In the genomic region with DNA sequence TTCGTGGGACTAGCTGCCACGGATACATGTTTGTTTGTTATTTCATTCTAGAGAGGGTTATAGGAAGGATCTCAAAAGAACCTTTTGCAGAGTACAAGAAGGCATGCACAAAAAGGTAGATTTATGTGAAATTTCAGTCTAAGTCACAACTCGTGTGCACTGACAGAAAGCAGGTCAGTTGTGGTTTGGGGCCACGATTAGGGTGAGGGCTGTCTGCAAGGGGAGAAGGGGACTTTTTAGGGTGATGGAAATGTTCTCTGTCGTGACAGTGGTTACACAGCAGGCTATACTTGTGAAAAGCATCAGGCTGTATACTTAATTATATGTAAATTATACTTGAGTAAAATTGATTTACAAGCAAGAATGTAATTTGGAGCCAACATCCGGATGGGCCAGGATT, we compare ENCODE assay signal across 23 mouse cellular contexts. TPM values are rescaled to one million over a fixed set of nuclear protein-coding genes. Genes with fewer than 3 reads are reported as not detected.
A peak's percentile ranks its signal among the peaks of the same experiment; 100 is the strongest.
DNase-seq lines count a peak whose midpoint lies in the region; ATAC-seq and TF ChIP-seq lines count a peak whose summit lies in the region.
"Had no signal": no experiment of that assay in that cellular context is flagged by ENCODE, and none has a peak within 500 bp of the region (broad histone marks: within the 10 kb centered on the region; RNA-seq: fewer than 3 reads in every experiment).

No protein-coding gene starts in this region.

- no peak for ATAC-seq in kidney, postnatal 0 days (replicated peaks; ENCODE audit: low FRiP score, low read depth)
- ATAC-seq in inflammation-experienced regulatory T-cells, adult 6 months = peak; percentile 41
- ATAC-seq in stomach, postnatal 0 days (ENCODE audit: low FRiP score, low TSS enrichment) = no peak
- ATAC-seq in granulocyte monocyte progenitor cell, adult 5-6 weeks (replicated peaks; ENCODE audit: poor library complexity, severe bottlenecking) = no peak

- H3K27ac ChIP-seq in kidney, postnatal 0 days = peak overlapping the region; percentile 63
- peak overlapping the region; percentile 81 for H3K27ac ChIP-seq in stomach, postnatal 0 days (replicated peaks)
- H3K27ac ChIP-seq: hindbrain, embryonic 13.5 days; limb, embryonic 13.5 days; liver, embryonic 14.5 days; lung, embryonic 15.5 days; midbrain, embryonic 12.5 days; neural tube, embryonic 13.5 days had no signal

- intact Hi-C loops in heart, postnatal 36 days (cut with DNase I) = loop anchor here (2.0 kb wide), 1 partner anchor 55 kb away; no protein-coding TSS in a partner anchor

- WGBS in kidney, postnatal 0 days = 42% methylated on average over 6 of the region's 6 CpGs
- WGBS in stomach, postnatal 0 days = 40% methylated on average over 6 of the region's 6 CpGs

- TF ChIP-seq CTCF in kidney, postnatal 0 days (IDR thresholded peaks at IDR 0.05; ENCODE audit: low read depth) = no peak
- no peak for TF ChIP-seq CTCF in stomach, postnatal 0 days (IDR thresholded peaks at IDR 0.05; ENCODE audit: low read depth)

- H3K27me3 ChIP-seq in kidney, postnatal 0 days (ENCODE audit: insufficient read depth, low read length) = no peaks in the 10 kb centered on the region
- H3K27me3 ChIP-seq in stomach, postnatal 0 days (ENCODE audit: control insufficient read depth, insufficient read depth, low read length) = no peaks in the 10 kb centered on the region
- H3K27me3 ChIP-seq: hindbrain, embryonic 13.5 days; limb, embryonic 13.5 days; lung, embryonic 15.5 days; midbrain, embryonic 12.5 days; neural tube, embryonic 13.5 days had no signal

- DNase-seq in heart, adult 11 months = peak; percentile 72
- no peak for DNase-seq in heart, postnatal 36 days
- peak; percentile 70 for DNase-seq in kidney, postnatal 0 days (ENCODE audit: low spot score)
- DNase-seq in kidney, adult 8-10 months = no peak
- DNase-seq in stomach, postnatal 0 days (ENCODE audit: low spot score) = no peak
- DNase-seq in retina, embryonic 14.5 days (ENCODE audit: low spot score) = no peak
- DNase-seq: cerebellum, adult 8-10 months; layer of hippocampus, postnatal 36 days; right cerebral cortex, postnatal 25 days had no signal

- H3K4me2 ChIP-seq in kidney, postnatal 0 days (ENCODE audit: low read length) = no peak overlapping the region
- no peak overlapping the region for H3K4me2 ChIP-seq in stomach, postnatal 0 days (replicated peaks; ENCODE audit: low read depth)
- H3K4me2 ChIP-seq: hindbrain, embryonic 13.5 days; limb, embryonic 13.5 days; lung, embryonic 15.5 days; midbrain, embryonic 12.5 days; neural tube, embryonic 13.5 days had no signal

- H3K9ac ChIP-seq in kidney, postnatal 0 days (ENCODE audit: low read depth, low read length) = no peak overlapping the region
- no peak overlapping the region for H3K9ac ChIP-seq in stomach, postnatal 0 days (ENCODE audit: low read length)
- H3K9ac ChIP-seq: hindbrain, embryonic 13.5 days; limb, embryonic 13.5 days; liver, embryonic 14.5 days; lung, embryonic 15.5 days; midbrain, embryonic 12.5 days; neural tube, embryonic 13.5 days had no signal

- no peaks in the 10 kb centered on the region for H3K4me1 ChIP-seq in kidney, postnatal 0 days (replicated peaks; ENCODE audit: insufficient read depth, low read length)
- H3K4me1 ChIP-seq in stomach, postnatal 0 days (replicated peaks; ENCODE audit: control insufficient read depth, insufficient read depth) = 0 out of 2 replicates have a peak, but pooled peaks cover 3% of the 10 kb centered on the region
- H3K4me1 ChIP-seq: limb, embryonic 13.5 days; lung, embryonic 15.5 days; midbrain, embryonic 12.5 days had no signal

- no peak for TF ChIP-seq EP300 in stomach, postnatal 0 days (optimal IDR thresholded peaks at IDR 0.05)

- no peaks in the 10 kb centered on the region for H3K9me3 ChIP-seq in kidney, postnatal 0 days (replicated peaks; ENCODE audit: low read length)
- no peaks in the 10 kb centered on the region for H3K9me3 ChIP-seq in stomach, postnatal 0 days (ENCODE audit: control insufficient read depth, low read length)
- H3K9me3 ChIP-seq: embryonic facial prominence, embryonic 10.5 days; heart, embryonic 10.5 days; hindbrain, embryonic 13.5 days; limb, embryonic 13.5 days; lung, embryonic 15.5 days; midbrain, embryonic 12.5 days; neural tube, embryonic 13.5 days had no signal

- H3K4me3 ChIP-seq in kidney, postnatal 0 days (replicated peaks; ENCODE audit: low read depth, low read length) = no peak overlapping the region
- H3K4me3 ChIP-seq in stomach, postnatal 0 days (ENCODE audit: low read depth, low read length) = no peak overlapping the region
- H3K4me3 ChIP-seq: embryonic facial prominence, embryonic 10.5 days; heart, embryonic 10.5 days; hindbrain, embryonic 13.5 days; limb, embryonic 13.5 days; lung, embryonic 15.5 days; midbrain, embryonic 12.5 days; neural tube, embryonic 13.5 days had no signal

- H3K36me3 ChIP-seq in kidney, postnatal 0 days (ENCODE audit: insufficient read depth, low read length) = no peaks in the 10 kb centered on the region
- no peaks in the 10 kb centered on the region for H3K36me3 ChIP-seq in stomach, postnatal 0 days (ENCODE audit: control insufficient read depth, insufficient read depth, low read length)
- H3K36me3 ChIP-seq: embryonic facial prominence, embryonic 10.5 days; heart, embryonic 10.5 days; hindbrain, embryonic 13.5 days; limb, embryonic 13.5 days; lung, embryonic 15.5 days; midbrain, embryonic 12.5 days; neural tube, embryonic 13.5 days had no signal

RNA-seq across cellular contexts. Expression of a gene that starts 30.6 kb away (rescaled TPM):
- under 1 TPM in 1 of 2 experiments, not detected in 1; 0.56 TPM for total RNA-seq in heart, postnatal 36 days (2021)
- polyA plus RNA-seq in kidney, postnatal 0 days (2015; fragmentation: Nextera tagmentation; extraction: Ambion mirVana) = 0.15 and 0.24 TPM in 2 replicates
- polyA plus RNA-seq in inflammation-experienced regulatory T-cells, adult 6 months (2017; shearing (Covaris generic)) = 1 to 10 TPM; 1.2 to 2.8 (median 1.8) TPM
- polyA plus RNA-seq in stomach, postnatal 0 days (2015; fragmentation: Nextera tagmentation; extraction: Ambion mirVana) = 1.1 and 1.7 TPM in 2 replicates
- not detected in 2 replicates for total RNA-seq in granulocyte monocyte progenitor cell, adult 5-6 weeks (2014; fragmentation: Nextera tagmentation)
- total RNA-seq in granulocyte monocyte progenitor cell, adult 5-6 weeks (2017) = not detected in 2 replicates
- total RNA-seq: common myeloid progenitor, adult 5-6 weeks had no signal
- polyA plus RNA-seq: adrenal gland, adult 2 months; forebrain, embryonic 11.5 days; heart, embryonic 10.5 days; kidney, embryonic 14.5 days; liver, embryonic 14.5 days had no signal

RNA-seq across cellular contexts. Expression of a gene that starts 52.3 kb away (rescaled TPM):
- 10 to 100 TPM; 32.9 to 35.9 TPM for total RNA-seq in heart, postnatal 36 days (2021)
- polyA plus RNA-seq in kidney, postnatal 0 days (2015; fragmentation: Nextera tagmentation; extraction: Ambion mirVana) = 9.0 and 9.2 TPM in 2 replicates
- 10 to 100 TPM in 2 of 3 experiments, 1 to 10 TPM in 1; 7.5 to 15.1 (median 13.0) TPM for polyA plus RNA-seq in inflammation-experienced regulatory T-cells, adult 6 months (2017; shearing (Covaris generic))
- polyA plus RNA-seq in stomach, postnatal 0 days (2015; fragmentation: Nextera tagmentation; extraction: Ambion mirVana) = 6.1 and 6.8 TPM in 2 replicates
- total RNA-seq in granulocyte monocyte progenitor cell, adult 5-6 weeks (2014; fragmentation: Nextera tagmentation) = 30.8 and 35.4 TPM in 2 replicates
- total RNA-seq in granulocyte monocyte progenitor cell, adult 5-6 weeks (2017) = 12.9 and 13.4 TPM in 2 replicates

Comparison
In these comparisons a context has a peak if more than half of its experiments do, and no peak if none do; other contexts are left out.
1. DNase-seq: peak in heart, adult 11 months (single experiment) and kidney, postnatal 0 days (single experiment); none in heart, postnatal 36 days (0 of 2), kidney, adult 8-10 months (0 of 2), stomach, postnatal 0 days (single experiment) and retina, embryonic 14.5 days (single experiment).